Comparison of ENCODE assay signal across 8 mouse cellular contexts in the genomic region with DNA sequence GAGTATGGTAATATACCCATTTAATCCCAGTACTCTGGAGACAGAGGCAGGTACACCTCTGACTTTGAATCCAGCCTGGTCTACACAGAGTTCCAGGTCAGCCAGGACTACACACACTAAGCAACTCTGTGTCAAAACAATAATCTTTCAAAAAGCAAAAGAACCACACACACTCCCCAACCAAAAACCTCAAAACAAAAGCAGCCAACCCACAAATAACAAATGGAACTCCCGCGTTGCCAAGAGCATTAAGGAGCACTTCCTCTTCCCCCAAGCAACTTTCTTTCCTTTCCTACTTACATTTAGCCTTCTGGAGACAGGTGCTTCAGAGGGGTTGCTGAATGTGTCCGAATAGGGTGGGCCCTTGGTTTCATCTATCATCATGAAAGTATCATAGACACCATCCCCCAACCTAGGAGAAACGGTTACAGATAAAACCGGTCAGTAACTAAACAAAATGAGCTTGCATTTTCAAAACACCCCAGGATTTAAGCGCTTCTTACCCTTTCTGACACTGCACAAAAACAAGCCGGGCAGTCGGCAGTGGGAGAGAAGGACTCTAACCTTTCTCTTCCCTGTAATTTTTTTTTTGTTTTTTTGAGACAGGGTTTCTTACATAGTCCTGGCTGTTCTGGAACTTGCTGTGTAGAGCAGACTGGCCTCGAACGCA. TPM values are rescaled to one million over a fixed set of nuclear protein-coding genes. Genes with fewer than 3 reads are reported as not detected.
DNase-seq lines count a peak whose midpoint lies in the region; ATAC-seq and TF ChIP-seq lines count a peak whose summit lies in the region.
"Had no signal": no experiment of that assay in that cellular context is flagged by ENCODE, and none has a peak within 500 bp of the region (broad histone marks: within the 10 kb centered on the region; RNA-seq: fewer than 3 reads in every experiment).

No protein-coding gene starts in this region.

- TF ChIP-seq RAD21 in CH12.LX (IDR thresholded peaks at IDR 0.05; ENCODE audit: low read depth, low read length) (no peak), MEL (IDR thresholded peaks at IDR 0.05; ENCODE audit: low read depth, low read length) (no peak)

- H3K9ac ChIP-seq in CH12.LX (ENCODE audit: insufficient read depth, low read depth), result peak overlapping the region; percentile 99
- peak overlapping the region; percentile 72 for H3K9ac ChIP-seq in MEL (ENCODE audit: control insufficient read depth, low read depth, low read length, poor library complexity, severe bottlenecking)
- H3K9ac ChIP-seq in intestine, postnatal 0 days (ENCODE audit: low read depth, low read length), result no peak overlapping the region
- H3K9ac ChIP-seq: lung, embryonic 15.5 days had no signal

- peak overlapping the region; percentile 10; the same call in 1 of the 2 replicates for H3K27ac ChIP-seq in CH12.LX (ENCODE audit: insufficient read depth, low read depth)
- H3K27ac ChIP-seq in MEL (ENCODE audit: control insufficient read depth, low read depth, low read length), result peak overlapping the region; percentile 48
- H3K27ac ChIP-seq in midbrain, embryonic 10.5 days (replicated peaks), result peak overlapping the region; percentile 98; the same call in 1 of the 2 replicates
- no peak overlapping the region for H3K27ac ChIP-seq in intestine, postnatal 0 days (ENCODE audit: low read depth, low read length)
- H3K27ac ChIP-seq: lung, embryonic 15.5 days had no signal

- peak overlapping the region; percentile 94 for H3K4me2 ChIP-seq in CH12.LX (ENCODE audit: insufficient read depth, low read depth, poor library complexity, severe bottlenecking)
- H3K4me2 ChIP-seq in intestine, postnatal 0 days (replicated peaks; ENCODE audit: low read depth), result no peak overlapping the region

- H3K79me2 ChIP-seq in CH12.LX (replicated peaks; ENCODE audit: control insufficient read depth, extremely low read depth, insufficient read depth, poor library complexity, severe bottlenecking) (peaks cover 23% of the 10 kb centered on the region), MEL (ENCODE audit: control insufficient read depth, insufficient read depth, low read length, poor library complexity) (peaks cover 9% of the 10 kb centered on the region)

- H3K36me3 ChIP-seq in CH12.LX (replicated peaks in 1 of 2; ENCODE audit: control insufficient read depth in 1 of 2, insufficient read depth in 1 of 2, low read length in 1 of 2) (peaks cover 9 to 27% of the 10 kb centered on the region in 2 experiments), MEL (ENCODE audit: control insufficient read depth in 1 of 2, insufficient read depth in 2 of 2, low read length in 2 of 2) (peaks cover 3 to 34% of the 10 kb centered on the region in 2 experiments)
- H3K36me3 ChIP-seq in midbrain, embryonic 10.5 days, result peaks cover 45% of the 10 kb centered on the region
- no peaks in the 10 kb centered on the region; the same call in 1 of the 2 replicates for H3K36me3 ChIP-seq in intestine, postnatal 0 days (ENCODE audit: control insufficient read depth, insufficient read depth)
- H3K36me3 ChIP-seq: lung, embryonic 15.5 days had no signal

- dilution Hi-C loops in CH12.LX (cut with MboI; ENCODE audit: extremely low pct_ligation_motif_present, extremely low pct_unique_long_range_greater_than_20kb, low sequenced_read_pairs), result no loop called here

- TF ChIP-seq EP300 in CH12.LX (IDR thresholded peaks at IDR 0.05; ENCODE audit: low read length) (peak; percentile 57; the same call in 1 of the 2 replicates), MEL (IDR thresholded peaks at IDR 0.05; ENCODE audit: low read depth in 1 of 2, low read length in 2 of 2) (no peak; a peak in 1 of 4 replicates)

- H3K9me3 ChIP-seq in CH12.LX (replicated peaks; ENCODE audit: low read length), result no peaks in the 10 kb centered on the region
- no peaks in the 10 kb centered on the region for H3K9me3 ChIP-seq in MEL (replicated peaks; ENCODE audit: insufficient read depth, low read length)
- no peaks in the 10 kb centered on the region for H3K9me3 ChIP-seq in midbrain, embryonic 10.5 days (replicated peaks)
- H3K9me3 ChIP-seq in intestine, postnatal 0 days (ENCODE audit: control insufficient read depth), result no peaks in the 10 kb centered on the region
- H3K9me3 ChIP-seq: lung, embryonic 15.5 days had no signal

- WGBS in midbrain, embryonic 10.5 days, result 89% methylated on average over 10 of the region's 10 CpGs
- 76% methylated on average over 10 of the region's 10 CpGs for WGBS in intestine, postnatal 0 days

- no peaks in the 10 kb centered on the region for H3K27me3 ChIP-seq in CH12.LX (replicated peaks)
- no peaks in the 10 kb centered on the region for H3K27me3 ChIP-seq in MEL (ENCODE audit: control insufficient read depth in 1 of 2, insufficient read depth in 2 of 2, low read length in 2 of 2)
- H3K27me3 ChIP-seq in midbrain, embryonic 10.5 days (ENCODE audit: low read depth, poor library complexity, severe bottlenecking), result no peaks in the 10 kb centered on the region
- H3K27me3 ChIP-seq in intestine, postnatal 0 days (replicated peaks; ENCODE audit: control insufficient read depth, insufficient read depth, low read length), result no peaks in the 10 kb centered on the region
- H3K27me3 ChIP-seq: lung, embryonic 15.5 days had no signal

- no peak for TF ChIP-seq POLR2A in CH12.LX (IDR thresholded peaks at IDR 0.05; ENCODE audit: low read depth, low read length)
- TF ChIP-seq POLR2A in MEL (IDR thresholded peaks at IDR 0.05; ENCODE audit: control insufficient read depth in 1 of 2, insufficient read depth in 1 of 2, low read depth in 1 of 2, low read length in 2 of 2, poor library complexity in 1 of 2), result peak in 1 of 2 experiments; percentile 41; a peak in 1 of 4 replicates

- TF ChIP-seq CTCF in CH12.LX (conservative IDR thresholded peaks at IDR 0.05 in 1 of 2, IDR thresholded peaks at IDR 0.05 in 1 of 2; ENCODE audit: low read depth in 2 of 2, low read length in 2 of 2) (no peak), MEL (IDR thresholded peaks at IDR 0.05 in 2 of 3, conservative IDR thresholded peaks at IDR 0.05 in 1 of 3; ENCODE audit: control insufficient read depth in 1 of 3, insufficient read depth in 1 of 3, low read depth in 2 of 3, low read length in 3 of 3, poor library complexity in 1 of 3, severe bottlenecking in 1 of 3) (no peak)
- no peak for TF ChIP-seq CTCF in intestine, postnatal 0 days (IDR thresholded peaks at IDR 0.05; ENCODE audit: low read depth)

- H3K4me1 ChIP-seq in CH12.LX (ENCODE audit: control insufficient read depth in 1 of 2, insufficient read depth in 2 of 2) (peaks cover 8 to 54% of the 10 kb centered on the region in 2 experiments), MEL (ENCODE audit: control insufficient read depth in 1 of 2, insufficient read depth in 2 of 2, low read length in 2 of 2) (peaks cover 23 to 25% of the 10 kb centered on the region in 2 experiments)
- H3K4me1 ChIP-seq in midbrain, embryonic 10.5 days, result peaks cover 45% of the 10 kb centered on the region
- H3K4me1 ChIP-seq in intestine, postnatal 0 days (replicated peaks; ENCODE audit: control insufficient read depth, insufficient read depth, low read length), result no peaks in the 10 kb centered on the region

- DNase-seq in CH12.LX (ENCODE audit: extremely low read depth), result no peak
- DNase-seq in MEL (ENCODE audit: low read depth, low spot score), result peak; percentile 87
- no peak for DNase-seq in midbrain, embryonic 10.5 days (ENCODE audit: low spot score)
- no peak for DNase-seq in layer of hippocampus, postnatal 10 days (ENCODE audit: low spot score in 2 of 2)

- peak overlapping the region in 2 of 3 experiments; percentile 4 to 24 for H3K4me3 ChIP-seq in CH12.LX (replicated peaks in 1 of 3; ENCODE audit: low read depth in 2 of 3, low read length in 2 of 3, poor library complexity in 1 of 3)
- H3K4me3 ChIP-seq in MEL (ENCODE audit: control insufficient read depth in 1 of 2, insufficient read depth in 1 of 2, low read depth in 2 of 2, low read length in 2 of 2), result peak overlapping the region; percentile 24 to 88
- peak overlapping the region; percentile 87 for H3K4me3 ChIP-seq in midbrain, embryonic 10.5 days
- no peak overlapping the region for H3K4me3 ChIP-seq in intestine, postnatal 0 days (ENCODE audit: low read depth, low read length)

- ATAC-seq in granulocyte monocyte progenitor cell, adult 5-6 weeks (replicated peaks; ENCODE audit: poor library complexity, severe bottlenecking), result peak; percentile 17
- no peak for ATAC-seq in megakaryocyte-erythroid progenitor cell, adult 5-6 weeks (replicated peaks; ENCODE audit: low FRiP score, low TSS enrichment, poor library complexity, severe bottlenecking)
- ATAC-seq in intestine, postnatal 0 days, result no peak

- in situ Hi-C loops in CH12.LX (cut with MboI; ENCODE audit: low pct_ligation_motif_present, low pct_unique_long_range_greater_than_20kb, low sequenced_read_pairs), result no loop called here

RNA-seq across cellular contexts. Expression of a gene that starts 2.0 kb away (rescaled TPM):
- 6.4 and 6.7 TPM in 2 replicates for total RNA-seq in CH12.LX (2012; rRNA removed)
- total RNA-seq in CH12.LX (2014; rRNA removed), result 9.8 and 10.1 TPM in 2 replicates
- polyA plus RNA-seq in CH12.LX (2012; ENCODE audit: insufficient read length, low read depth), result 8.2 and 8.3 TPM in 2 replicates
- total RNA-seq in MEL (2012; rRNA removed), result 7.9 and 8.6 TPM in 2 replicates
- 10 to 100 TPM in 1 of 2 experiments, not detected in 1; 11.8 TPM for polyA plus RNA-seq in MEL (2012; ENCODE audit: insufficient read depth in 1 of 2, insufficient read length in 2 of 2, low read depth in 1 of 2, low replicate concordance in 2 of 2, missing spikeins in 1 of 2)
- 6.1 and 6.2 TPM in 2 replicates for total RNA-seq in granulocyte monocyte progenitor cell, adult 5-6 weeks (2014; fragmentation: Nextera tagmentation)
- 4.1 and 6.3 TPM in 2 replicates for total RNA-seq in granulocyte monocyte progenitor cell, adult 5-6 weeks (2017)
- polyA plus RNA-seq in midbrain, embryonic 10.5 days (2016; fragmentation: Nextera tagmentation; extraction: Ambion mirVana), result 15.4 and 18.1 TPM in 2 replicates
- total RNA-seq in megakaryocyte-erythroid progenitor cell, adult 5-6 weeks (2014; fragmentation: Nextera tagmentation), result 18.2 and 19.6 TPM in 2 replicates
- total RNA-seq in megakaryocyte-erythroid progenitor cell, adult 5-6 weeks (2017), result 20.0 and 31.3 TPM in 2 replicates
- 10 to 100 TPM; 14.0 to 15.3 TPM for total RNA-seq in layer of hippocampus, postnatal 10 days (2021)
- polyA plus RNA-seq in intestine, postnatal 0 days (2015; fragmentation: Nextera tagmentation; extraction: Ambion mirVana), result 0.54 and 0.80 TPM in 2 replicates

RNA-seq across cellular contexts. Expression of a gene that starts 16.9 kb away (rescaled TPM):
- total RNA-seq in CH12.LX (2012; rRNA removed) (48.8 and 53.0 TPM in 2 replicates), CH12.LX (2014; rRNA removed) (41.0 and 46.9 TPM in 2 replicates), MEL (2012; rRNA removed) (29.3 and 31.0 TPM in 2 replicates)
- polyA plus RNA-seq in CH12.LX (2012; ENCODE audit: insufficient read length, low read depth) (57.2 and 64.3 TPM in 2 replicates), MEL (2012; ENCODE audit: insufficient read depth in 1 of 2, insufficient read length in 2 of 2, low read depth in 1 of 2, low replicate concordance in 2 of 2, missing spikeins in 1 of 2) (10 to 100 TPM in 1 of 2 experiments, not detected in 1; 43.6 TPM)
- total RNA-seq in granulocyte monocyte progenitor cell, adult 5-6 weeks (2014; fragmentation: Nextera tagmentation), result 43.3 and 44.9 TPM in 2 replicates
- total RNA-seq in granulocyte monocyte progenitor cell, adult 5-6 weeks (2017), result 17.1 and 25.6 TPM in 2 replicates
- 60.5 and 62.6 TPM in 2 replicates for polyA plus RNA-seq in midbrain, embryonic 10.5 days (2016; fragmentation: Nextera tagmentation; extraction: Ambion mirVana)
- 73.6 and 79.4 TPM in 2 replicates for total RNA-seq in megakaryocyte-erythroid progenitor cell, adult 5-6 weeks (2014; fragmentation: Nextera tagmentation)
- total RNA-seq in megakaryocyte-erythroid progenitor cell, adult 5-6 weeks (2017), result 37.4 and 48.3 TPM in 2 replicates
- 10 to 100 TPM; 37.7 to 39.7 TPM for total RNA-seq in layer of hippocampus, postnatal 10 days (2021)
- 26.4 and 27.1 TPM in 2 replicates for polyA plus RNA-seq in intestine, postnatal 0 days (2015; fragmentation: Nextera tagmentation; extraction: Ambion mirVana)

RNA-seq across cellular contexts. Expression of a gene that starts 38.5 kb away (rescaled TPM):
- total RNA-seq in CH12.LX (2012; rRNA removed) (54.2 and 55.0 TPM in 2 replicates), CH12.LX (2014; rRNA removed) (58.6 and 62.9 TPM in 2 replicates), MEL (2012; rRNA removed) (51.7 and 53.2 TPM in 2 replicates)
- polyA plus RNA-seq in CH12.LX (2012; ENCODE audit: insufficient read length, low read depth) (63.5 and 68.6 TPM in 2 replicates), MEL (2012; ENCODE audit: insufficient read depth in 1 of 2, insufficient read length in 2 of 2, low read depth in 1 of 2, low replicate concordance in 2 of 2, missing spikeins in 1 of 2) (10 to 100 TPM in 1 of 2 experiments, not detected in 1; 85.4 TPM)
- 212 and 254 TPM in 2 replicates for total RNA-seq in granulocyte monocyte progenitor cell, adult 5-6 weeks (2014; fragmentation: Nextera tagmentation)
- 209 and 233 TPM in 2 replicates for total RNA-seq in granulocyte monocyte progenitor cell, adult 5-6 weeks (2017)
- polyA plus RNA-seq in midbrain, embryonic 10.5 days (2016; fragmentation: Nextera tagmentation; extraction: Ambion mirVana), result 50.9 and 55.7 TPM in 2 replicates
- 43.1 and 46.2 TPM in 2 replicates for total RNA-seq in megakaryocyte-erythroid progenitor cell, adult 5-6 weeks (2014; fragmentation: Nextera tagmentation)
- total RNA-seq in megakaryocyte-erythroid progenitor cell, adult 5-6 weeks (2017), result 37.1 and 42.6 TPM in 2 replicates
- total RNA-seq in layer of hippocampus, postnatal 10 days (2021), result 10 to 100 TPM; 31.2 to 34.0 TPM
- 34.9 and 35.9 TPM in 2 replicates for polyA plus RNA-seq in intestine, postnatal 0 days (2015; fragmentation: Nextera tagmentation; extraction: Ambion mirVana)
